Mouse (Mus musculus) erythroblast, adult 5-6 weeks (primary cell): Measurements from ENCODE around the gene Scamp1. TPM values are rescaled to one million over a fixed set of nuclear protein-coding genes. Genes with fewer than 3 reads are reported as not detected.

Source experiments
- ATAC-seq: replicated peaks from 2 replicates; pipeline ENCODE4 v1.8.0; 2016; ENCODE audit warnings: moderate number of reproducible peaks, mild to moderate bottlenecking, moderate TSS enrichment, inconsistent platforms; ENCODE audit not compliant: poor library complexity, low FRiP score, severe bottlenecking
- total RNA-seq, 2 experiments: library from RNA; stranded (forward) in 1 of 2; stranded (reverse) in 1 of 2; fragments of 150-400 nt in 1 of 2; fragments of 200-764, 138-1000 nt in 1 of 2; gene quantifications; 2 replicates each; pipeline versions ENCODE4 v1.2.3 to v1.2.4; 2015 to 2017; ENCODE audit warnings: low replicate concordance in 2 of 2

The Scamp1 gene
- total RNA-seq, 2 experiments from 2014 or later, result 4.2 to 7.7 TPM

- ATAC-seq, result no peak
Measured at GRCm38 (mm10) chr13:94154512-94155296, 131.0 kb downstream of the Scamp1 start.

- ATAC-seq, result no peak
Measured at GRCm38 (mm10) chr13:94153658-94154057, 132.0 kb downstream of the Scamp1 start.

DNA sequence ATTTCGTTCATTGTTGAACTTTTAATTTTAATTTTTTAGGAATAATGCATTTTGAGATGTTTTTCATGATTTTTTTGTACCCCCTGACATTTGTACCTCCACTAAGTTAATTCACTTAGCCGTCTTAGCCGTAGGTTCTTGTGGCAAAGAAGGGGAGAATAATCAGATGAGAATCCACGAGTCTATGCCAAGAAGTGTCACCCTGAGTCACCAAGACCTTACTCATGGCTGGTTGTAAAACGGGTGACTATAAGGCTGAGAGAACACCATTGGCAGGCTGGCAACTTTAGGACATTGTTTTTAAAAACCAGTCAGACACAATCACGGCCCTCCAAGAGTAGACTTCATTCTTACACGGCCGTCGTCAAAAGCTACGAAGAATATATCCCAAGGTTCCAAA lies 132.8 kb downstream of the Scamp1 start:
- ATAC-seq, result no peak

Other genes with a start within 250 kb of the Scamp1 start
- 1.3 and 7.9 TPM in 2 replicates for gene Lhfpl2, start 228.1 kb downstream of the Scamp1 start, total RNA-seq (2015; ENCODE audit: low replicate concordance)
- gene Lhfpl2, start 228.1 kb downstream of the Scamp1 start, total RNA-seq (2017; ENCODE audit: low replicate concordance), result 3.1 and 4.8 TPM in 2 replicates
- gene Ap3b1, start 73.1 kb upstream of the Scamp1 start, total RNA-seq (2015; ENCODE audit: low replicate concordance), result 10.8 and 16.3 TPM in 2 replicates
- 22.7 and 24.5 TPM in 2 replicates for gene Ap3b1, start 73.1 kb upstream of the Scamp1 start, total RNA-seq (2017; ENCODE audit: low replicate concordance)